Mouse (Mus musculus) Patski (cell line): Measurements from ENCODE around the gene Pard3b. TPM values are rescaled to one million over a fixed set of nuclear protein-coding genes. Genes with fewer than 3 reads are reported as not detected.

Experiments
- ATAC-seq: fragments of 100-300 bp; one replicate; pipeline ENCODE4 v1.8.0; 2021
- CTCF ChIA-PET: fragments of 350-600 bp; sonication (Branson Sonifier 250); formaldehyde crosslinking; loops from one replicate; lab custom pipeline; 2022; ENCODE audit warnings: inconsistent platforms; lab: Charles Lee
- POLR2A ChIA-PET: fragments of 350-600 bp; sonication (Branson Sonifier 250); formaldehyde crosslinking; loops from one replicate; lab custom pipeline; 2022; ENCODE audit warnings: antibody characterized with exemption, inconsistent platforms; lab: Charles Lee
- DNase-seq: peaks from one replicate; pipeline ENCODE4 v3.0.0-alpha.2; 2011; ENCODE audit warnings: low read depth, low spot score
- H3K27me3 ChIP-seq: fragments of 371-371 bp; one replicate; pipeline ENCODE4 v1.5.1; 2021
- CTCF ChIP-seq: fragments of 100-300 bp; IDR thresholded peaks from one replicate; pipeline ENCODE4 v1.5.1; 2021
- in situ Hi-C: fragments of 300-500 bp; cut with MboI; formaldehyde crosslinking; loops from 3 replicates; pipeline ENCODE4 v1.11.1; 2018; ENCODE audit warnings: low pct_unique_long_range_greater_than_20kb, mixed read lengths
- polyA plus RNA-seq: library from polyadenylated mRNA; unstranded; gene quantifications from one replicate; pipeline ENCODE4 v1.2.3, GENCODE M21; 2021

The Pard3b gene
- polyA plus RNA-seq, 1 experiment from 2014 or later = 9.1 TPM

DNA sequence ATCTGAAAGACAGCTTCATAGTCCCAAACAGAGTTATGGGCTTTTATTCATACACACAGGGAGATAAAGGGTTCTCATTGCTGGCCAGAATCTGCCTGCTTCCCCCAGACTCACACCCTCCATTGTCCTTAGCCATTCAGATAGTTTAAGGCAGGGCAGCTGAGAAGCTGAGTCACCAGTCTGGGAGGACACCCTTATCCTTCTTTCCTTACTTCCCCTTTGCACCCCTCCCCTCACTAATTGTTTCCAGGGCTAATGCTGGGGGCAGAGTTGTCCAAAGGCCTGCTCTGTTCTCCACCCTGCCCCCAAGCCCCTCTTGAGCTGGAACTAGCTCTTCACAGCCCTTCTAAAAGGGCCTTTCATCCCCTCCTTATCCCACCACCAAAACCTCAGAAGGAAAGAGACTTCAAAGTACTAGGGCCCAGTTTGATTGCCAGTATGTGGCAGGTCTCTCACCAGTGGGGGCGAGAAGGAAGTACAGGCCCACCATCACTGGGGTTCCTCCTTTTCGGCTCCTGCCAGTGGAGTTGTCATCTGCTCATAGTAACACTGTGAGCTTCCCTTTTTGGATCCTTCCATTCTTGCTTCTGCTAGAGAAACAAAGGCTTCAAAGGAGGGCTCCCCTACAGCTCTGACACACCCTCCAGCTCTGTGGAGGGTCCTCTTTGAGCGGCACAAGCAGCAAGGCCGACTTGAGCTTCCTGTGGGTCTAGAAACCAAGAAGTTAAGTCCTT lies 1040.2 kb downstream of the Pard3b start:
- POLR2A ChIA-PET = interaction anchor here (0.9 kb wide), 1 partner anchor 10 kb away, joined by 4 read pairs; no protein-coding TSS in a partner anchor
- TF ChIP-seq CTCF = no peak
- in situ Hi-C loops = loop anchor here (25.0 kb wide), 1 partner anchor 241 kb away; no protein-coding TSS in a partner anchor

DNA sequence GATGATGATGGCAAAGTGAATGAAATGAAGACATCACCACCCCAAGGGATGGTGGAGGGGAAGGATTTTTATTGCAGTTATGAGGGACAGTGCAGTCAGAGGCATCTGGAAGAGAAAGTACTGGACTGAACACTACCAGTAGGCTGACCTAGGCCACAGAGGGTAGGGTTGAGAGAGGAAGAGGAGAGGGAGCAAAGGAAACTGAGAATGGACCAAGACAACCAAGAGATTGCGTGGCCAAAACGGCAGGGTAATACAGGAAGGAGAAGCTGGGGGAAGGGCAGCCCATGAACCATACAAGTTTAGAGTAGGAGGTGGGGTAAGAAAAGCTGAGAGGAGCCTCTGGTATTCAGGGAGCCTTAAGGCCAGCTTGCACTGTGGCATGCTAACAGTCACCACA lies 1040.8 kb downstream of the Pard3b start:
- in situ Hi-C loops = loop anchor here (25.0 kb wide), 1 partner anchor 242 kb away; no protein-coding TSS in a partner anchor
- ATAC-seq = no peak
- TF ChIP-seq CTCF = no peak
- POLR2A ChIA-PET = no interaction called here
- H3K27me3 ChIP-seq = no peaks in the 10 kb centered on the region
- CTCF ChIA-PET = interaction anchor here (1.5 to 3.1 kb wide), 2 partner anchors 10 to 12 kb away, joined by 3 to 12 read pairs; no protein-coding TSS in a partner anchor
- no peak for DNase-seq

More for the DNA sequence above, 1040.2 kb downstream of the Pard3b start:
- ATAC-seq (no peak), DNase-seq (no peak)
- CTCF ChIA-PET = interaction anchor here (1.1 to 3.1 kb wide), 2 partner anchors 9 to 12 kb away, joined by 6 to 12 read pairs; no protein-coding TSS in a partner anchor
- H3K27me3 ChIP-seq = no peaks in the 10 kb centered on the region

DNA sequence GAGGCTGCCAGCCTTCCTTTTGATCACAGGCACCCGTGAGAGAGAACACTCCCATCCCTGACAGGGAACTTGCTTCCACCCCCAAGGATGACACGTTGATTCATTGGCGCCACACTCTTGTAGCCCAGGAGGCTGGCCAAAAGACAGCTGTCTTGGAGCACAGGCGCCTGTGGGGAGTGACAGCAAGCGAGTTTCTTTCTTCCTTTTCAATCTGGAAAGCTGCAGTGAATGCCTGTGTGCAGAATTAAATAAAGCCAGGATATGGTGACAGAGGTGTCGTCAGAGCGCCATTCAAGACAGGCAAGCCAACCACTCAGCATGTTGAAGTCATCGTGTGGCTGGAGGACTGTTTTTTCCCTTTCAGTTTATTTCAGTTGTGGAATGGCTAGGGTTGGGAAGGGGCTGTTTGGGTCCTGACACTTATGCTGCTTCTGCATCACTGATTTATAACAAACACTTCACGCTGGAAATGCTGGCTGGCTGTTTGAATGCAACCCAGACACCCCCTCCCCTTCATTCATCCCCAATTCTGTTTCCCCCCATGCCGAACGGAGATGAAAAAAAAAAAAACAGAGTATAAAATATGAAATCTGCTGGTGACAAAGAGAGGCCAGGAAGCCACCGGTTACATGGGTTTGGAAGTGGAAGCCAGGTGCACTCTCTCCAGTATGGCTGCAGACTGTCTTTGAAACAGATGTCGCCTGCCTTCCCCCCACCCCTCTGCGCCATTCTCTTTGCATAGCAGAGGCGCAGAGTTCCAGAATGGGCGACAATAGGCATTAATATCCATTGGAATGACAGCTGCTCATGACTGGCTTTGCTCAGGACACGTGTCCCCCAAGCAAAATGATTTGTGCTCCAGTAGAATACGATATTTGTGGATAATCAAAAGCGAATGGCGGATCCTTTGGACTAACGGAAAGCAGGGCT lies 1044.1 kb downstream of the Pard3b start:
- CTCF ChIA-PET = no interaction called here
- POLR2A ChIA-PET = no interaction called here
- in situ Hi-C loops = loop anchor here (25.0 kb wide), 1 partner anchor 245 kb away; no protein-coding TSS in a partner anchor
- DNase-seq (no peak), ATAC-seq (no peak)
- H3K27me3 ChIP-seq = no peaks in the 10 kb centered on the region
- no peak for TF ChIP-seq CTCF

DNA sequence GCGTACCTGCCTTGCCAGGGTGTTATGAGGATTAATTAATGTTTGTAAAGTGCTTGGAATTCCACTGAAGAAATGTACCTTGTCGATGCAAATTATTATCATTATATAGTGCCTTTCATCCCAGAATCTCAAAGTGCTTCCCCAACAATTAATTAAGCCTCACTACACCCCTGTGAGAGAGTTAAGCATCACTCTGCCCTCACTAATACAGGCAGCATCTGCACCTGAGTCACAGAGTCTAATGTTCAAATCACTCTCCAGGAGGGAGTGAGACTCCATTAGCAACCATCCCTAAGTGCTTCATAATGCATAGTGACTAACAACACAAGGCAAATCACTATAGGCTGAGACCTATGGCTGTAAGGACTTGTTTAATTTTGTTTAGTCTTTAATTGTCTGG lies 1044.9 kb downstream of the Pard3b start:
- POLR2A ChIA-PET = no interaction called here
- in situ Hi-C loops = loop anchor here (25.0 kb wide), 1 partner anchor 246 kb away; no protein-coding TSS in a partner anchor
- no peak for TF ChIP-seq CTCF

DNA sequence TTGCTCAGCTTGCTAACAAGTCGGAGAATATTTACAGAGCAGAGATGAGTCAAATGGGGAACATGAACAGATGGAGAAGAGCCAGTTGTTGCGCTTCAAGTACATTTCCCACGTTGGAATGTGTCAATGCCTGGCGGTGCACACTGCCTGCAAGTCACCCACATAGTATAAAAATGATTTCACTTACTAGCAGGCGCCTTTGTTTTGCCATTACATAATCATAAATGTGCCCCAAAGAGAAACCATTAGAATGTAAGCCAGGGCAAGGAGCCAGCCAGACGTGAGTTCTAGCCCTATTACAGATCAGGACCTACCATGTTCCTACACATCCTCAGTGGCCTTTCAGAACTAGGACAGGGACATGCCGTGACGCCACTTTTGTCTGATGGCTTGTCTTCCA lies 1048.9 kb downstream of the Pard3b start:
- ATAC-seq = no peak
- in situ Hi-C loops = loop anchor here (25.0 kb wide), 1 partner anchor 250 kb away; no protein-coding TSS in a partner anchor

More for the DNA sequence above, 1044.9 kb downstream of the Pard3b start:
- CTCF ChIA-PET = no interaction called here
- ATAC-seq (no peak), DNase-seq (no peak)
- H3K27me3 ChIP-seq = no peaks in the 10 kb centered on the region

DNA sequence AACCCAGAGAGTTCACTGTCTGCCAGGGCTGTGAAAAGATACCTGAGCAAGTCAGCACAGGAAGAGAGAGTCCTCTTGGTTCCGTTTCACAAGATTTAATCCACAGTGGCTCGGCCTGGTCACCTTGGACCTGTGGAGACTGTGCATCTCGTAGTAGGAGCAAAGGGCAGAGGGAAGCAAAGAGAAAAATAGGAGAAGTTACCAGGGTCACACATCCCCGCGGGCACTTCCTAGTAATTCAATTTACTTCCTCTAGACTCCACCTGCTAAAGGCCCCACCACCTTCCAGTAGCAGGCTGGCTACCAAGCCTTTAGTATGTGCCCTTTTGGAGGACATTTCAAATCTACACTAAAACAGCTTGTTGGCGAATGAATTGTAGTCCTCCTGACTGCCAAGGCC lies 1052.6 kb downstream of the Pard3b start:
- DNase-seq (no peak), ATAC-seq (no peak)
- no peaks in the 10 kb centered on the region for H3K27me3 ChIP-seq
- in situ Hi-C loops = loop anchor here (10.0 to 25.0 kb wide), 3 partner anchors 254 to 1396 kb away; no protein-coding TSS in a partner anchor
- CTCF ChIA-PET = interaction anchor here (1.2 kb wide), 1 partner anchor 11 kb away, joined by 3 read pairs; no protein-coding TSS in a partner anchor
- TF ChIP-seq CTCF = no peak
- POLR2A ChIA-PET = no interaction called here

More for the DNA sequence above, 1048.9 kb downstream of the Pard3b start:
- H3K27me3 ChIP-seq = no peaks in the 10 kb centered on the region
- no peak for DNase-seq
- POLR2A ChIA-PET = interaction anchor here (0.6 kb wide), 1 partner anchor 132 kb away, joined by 4 read pairs; no protein-coding TSS in a partner anchor
- CTCF ChIA-PET = no interaction called here
- TF ChIP-seq CTCF = no peak
